Mouse (Mus musculus) CH12F3 (cell line): ENCODE results near the gene Ugt2b36.
"Not testable (repeated sequence)": the region's sequence is repeated elsewhere in the genome, so short reads cannot be mapped to it uniquely, and the experiment has no call there.

ENCODE experiments used
- in situ Hi-C: fragments of 300-500 bp; cut with MboI; formaldehyde crosslinking; loops from 2 replicates; pipeline ENCODE4 v1.14.3; 2020; ENCODE audit warnings: low sequenced_read_pairs

Ugt2b36 gene

DNA sequence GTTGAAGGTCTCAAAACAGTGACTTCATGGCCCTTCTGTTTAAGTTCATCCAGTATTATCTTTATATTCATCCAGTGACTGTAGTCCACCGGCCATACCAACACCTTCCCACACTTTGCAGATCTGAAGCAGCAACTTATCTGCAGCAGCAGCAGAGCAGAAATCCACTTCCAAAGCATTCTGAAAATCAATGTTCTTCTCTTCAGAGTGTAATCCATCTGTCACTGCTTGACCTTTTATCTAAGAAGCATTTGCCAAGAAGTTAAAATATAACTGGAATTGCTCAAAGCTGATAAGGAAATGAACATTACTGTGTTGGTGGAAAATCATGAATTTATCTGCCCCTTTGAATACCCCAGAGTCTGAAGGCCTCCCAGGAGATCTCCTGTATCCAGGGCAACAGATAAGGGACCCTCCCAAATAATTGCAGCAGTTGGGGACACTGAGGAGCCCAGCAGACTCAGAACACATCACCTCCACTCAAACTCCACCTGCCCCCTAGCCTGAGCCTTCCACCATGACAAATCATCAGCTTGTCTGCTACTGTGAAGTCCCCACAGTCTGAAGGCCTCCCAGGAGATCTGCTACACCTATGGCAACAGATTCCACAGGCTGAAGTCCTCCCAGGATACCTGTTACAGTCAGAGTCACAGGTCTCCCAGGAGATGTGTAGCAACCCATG lies at the start of gene Ugt2b36:
Gene Ugt2b36 (minus strand): TSS at position 210 of the 682 bp plus-strand sequence.
- in situ Hi-C loops: no loop called here

GRCm38 (mm10) chr5:87140196-87140595 lies 47.8 kb upstream of the Ugt2b36 start, which contains the start of gene Ugt2b5:
Gene Ugt2b5 (minus strand): TSS chr5:87140318.
- in situ Hi-C loops: not testable (repeated sequence)

DNA sequence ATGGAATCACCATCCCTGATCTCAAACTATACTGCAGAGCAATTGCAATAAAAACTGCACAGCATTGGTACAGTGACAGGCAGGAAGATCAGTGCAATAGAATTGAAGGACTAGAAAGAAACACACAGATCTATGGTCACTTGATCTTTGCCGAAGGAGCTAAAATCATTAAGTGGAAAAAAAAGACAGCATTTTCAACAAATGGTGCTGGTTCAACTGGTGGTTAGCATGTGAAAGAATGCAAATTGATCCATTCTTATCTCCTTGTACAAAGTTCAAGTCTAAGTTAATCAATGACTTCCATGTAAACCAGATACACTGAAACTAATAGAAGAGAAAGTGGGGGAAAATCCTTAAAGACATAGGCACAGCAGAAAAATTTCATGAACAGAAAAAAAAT lies 11.3 kb upstream of the Ugt2b36 start:
- in situ Hi-C loops: not testable (repeated sequence)

GRCm38 (mm10) chr5:87091111-87091510 lies 1.2 kb downstream of the Ugt2b36 start:
- in situ Hi-C loops: no loop called here

GRCm38 (mm10) chr5:87089264-87089663 lies 3.1 kb downstream of the Ugt2b36 start:
- in situ Hi-C loops: no loop called here

DNA sequence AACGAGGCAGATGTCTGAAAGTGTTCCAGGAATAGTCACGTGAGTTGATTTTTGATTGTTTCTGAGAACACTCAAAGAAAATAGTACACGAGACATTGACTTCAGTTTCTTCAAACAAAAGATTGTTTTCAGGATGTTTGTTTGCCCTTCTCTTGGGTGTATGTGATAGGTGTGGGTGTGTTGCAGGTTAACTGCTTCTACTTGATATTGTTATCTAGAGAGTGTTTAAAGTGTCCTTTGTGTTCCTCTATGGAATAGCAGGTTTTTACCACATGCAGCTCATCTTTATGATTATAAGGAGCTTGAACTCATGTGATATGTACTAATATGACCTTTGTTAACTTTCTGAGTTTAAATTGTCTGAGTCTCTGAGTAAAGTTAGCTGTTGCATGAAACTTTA lies 6.1 kb downstream of the Ugt2b36 start:
- in situ Hi-C loops: no loop called here

- in situ Hi-C loops: no loop called here
Observed at GRCm38 (mm10) chr5:87030624-87031023, 61.7 kb downstream of the Ugt2b36 start.

DNA sequence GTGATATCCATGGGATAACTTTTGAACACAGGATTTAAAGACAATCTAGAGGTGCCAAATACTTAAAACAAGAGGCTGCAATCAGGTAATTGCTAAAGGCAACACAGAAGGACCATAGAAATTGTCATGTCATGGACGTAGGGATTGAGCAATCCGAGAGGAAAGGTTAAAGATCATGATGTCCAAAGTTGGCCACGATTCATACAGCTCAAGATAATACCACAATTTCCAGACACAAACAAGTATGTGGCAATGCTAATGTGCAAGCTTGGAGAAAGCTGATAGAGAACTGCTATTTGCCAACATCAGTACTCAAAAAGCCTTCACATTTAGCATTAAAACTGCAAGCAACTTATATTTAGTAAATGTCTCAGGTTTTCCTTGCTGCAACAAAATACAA lies 65.0 kb downstream of the Ugt2b36 start:
- in situ Hi-C loops: no loop called here
